Mouse (Mus musculus) adrenal gland, postnatal 0 days (tissue): ENCODE results near the gene Il23r. TPM values are rescaled to one million over a fixed set of nuclear protein-coding genes. Genes with fewer than 3 reads are reported as not detected.

Experiments used
- polyA plus RNA-seq: library from polyadenylated mRNA; unstranded; fragments of >200 nt; fragmentation: Nextera tagmentation; extraction: Ambion mirVana; gene quantifications from 2 replicates; pipeline ENCODE4 v1.2.1, GENCODE M21; 2015

Il23r gene
- 0.39 and 0.44 TPM in 2 replicates for polyA plus RNA-seq

GRCm38 (mm10) chr6:67491755-67492154 is at the start of gene Il23r:
Il23r (minus strand) TSS chr6:67491855.

GRCm38 (mm10) chr6:67535777-67536054 is 44.1 kb upstream of the Il23r start, which contains the start of gene Tacstd2:
Tacstd2 (minus strand) TSS chr6:67535796.

GRCm38 (mm10) chr6:67375982-67376391 is 115.7 kb downstream of the Il23r start, which contains the start of gene Il12rb2:
Il12rb2 (minus strand) TSS chr6:67376188.

Other genes with a start within 250 kb of the Il23r start
- gene Il12rb2, start 115.7 kb downstream of the Il23r start, polyA plus RNA-seq, result 0.10 and 0.11 TPM in 2 replicates
- gene Tacstd2, start 43.9 kb upstream of the Il23r start, polyA plus RNA-seq, result 0.69 and 2.3 TPM in 2 replicates